Mouse (Mus musculus): ENCODE data around the gene Trio. TPM values are rescaled to one million over a fixed set of nuclear protein-coding genes. Genes with fewer than 3 reads are reported as not detected.

Gene Trio
- polyA plus RNA-seq, 1 experiment from 2014 or later = 45.4 TPM

- Histone ChIP-seq H3K27me3 (ENCODE audit: control insufficient read depth, insufficient read depth, low read length) (no peaks in the 10 kb centered on the region), H3K4me2 (ENCODE audit: low read depth, low read length) (no peak overlapping the region), H3K4me1 (ENCODE audit: control insufficient read depth, insufficient read depth, low read length) (no peaks in the 10 kb centered on the region), H3K9ac (replicated peaks; ENCODE audit: low read length) (no peak overlapping the region), H3K4me3 (ENCODE audit: low read depth, low read length) (no peak overlapping the region), H3K9me3 (replicated peaks; ENCODE audit: control insufficient read depth, low read length) (no peaks in the 10 kb centered on the region), H3K27ac (replicated peaks; ENCODE audit: low read depth, low read length) (no peak overlapping the region), H3K36me3 (replicated peaks; ENCODE audit: control insufficient read depth, insufficient read depth, low read depth, low read length) (no peaks in the 10 kb centered on the region)
- 79% methylated on average over 14 of the region's 14 CpGs for whole genome bisulfite sequencing
- no peak for ATAC-seq (replicated peaks; ENCODE audit: insufficient number of reproducible peaks, low FRiP score, low TSS enrichment, low read depth)
- DNase-seq (ENCODE audit: low spot score) = no peak
Observed at GRCm38 (mm10) chr15:27967128-27967876, 58.3 kb downstream of the Trio start.

GRCm38 (mm10) chr15:27964877-27965276 lies 60.8 kb downstream of the Trio start:
- no peaks in the 10 kb centered on the region for H3K9me3 ChIP-seq (replicated peaks; ENCODE audit: control insufficient read depth, low read length)
- H3K4me2 ChIP-seq (ENCODE audit: low read depth, low read length) = no peak overlapping the region
- H3K36me3 ChIP-seq (replicated peaks; ENCODE audit: control insufficient read depth, insufficient read depth, low read depth, low read length) = no peaks in the 10 kb centered on the region
- H3K9ac ChIP-seq (replicated peaks; ENCODE audit: low read length) = no peak overlapping the region
- no peak overlapping the region for H3K27ac ChIP-seq (replicated peaks; ENCODE audit: low read depth, low read length)
- no peaks in the 10 kb centered on the region for H3K27me3 ChIP-seq (ENCODE audit: control insufficient read depth, insufficient read depth, low read length)
- 81% methylated on average over 6 of the region's 6 CpGs for WGBS
- no peak for ATAC-seq (replicated peaks; ENCODE audit: insufficient number of reproducible peaks, low FRiP score, low TSS enrichment, low read depth)
- no peak for DNase-seq (ENCODE audit: low spot score)
- peaks cover 4% of the 10 kb centered on the region for H3K4me1 ChIP-seq (ENCODE audit: control insufficient read depth, insufficient read depth, low read length)
- no peak overlapping the region for H3K4me3 ChIP-seq (ENCODE audit: low read depth, low read length)

GRCm38 (mm10) chr15:27963506-27963905 lies 62.1 kb downstream of the Trio start:
- peaks cover 4% of the 10 kb centered on the region for H3K4me1 ChIP-seq (ENCODE audit: control insufficient read depth, insufficient read depth, low read length)
- ATAC-seq (replicated peaks; ENCODE audit: insufficient number of reproducible peaks, low FRiP score, low TSS enrichment, low read depth) = no peak
- H3K4me2 ChIP-seq (ENCODE audit: low read depth, low read length) = no peak overlapping the region
- WGBS = 92% methylated on average over 2 of the region's 2 CpGs
- H3K9ac ChIP-seq (replicated peaks; ENCODE audit: low read length) = no peak overlapping the region
- H3K4me3 ChIP-seq (ENCODE audit: low read depth, low read length) = no peak overlapping the region
- no peaks in the 10 kb centered on the region for H3K27me3 ChIP-seq (ENCODE audit: control insufficient read depth, insufficient read depth, low read length)
- DNase-seq (ENCODE audit: low spot score) = no peak
- H3K36me3 ChIP-seq (replicated peaks; ENCODE audit: control insufficient read depth, insufficient read depth, low read depth, low read length) = no peaks in the 10 kb centered on the region
- no peaks in the 10 kb centered on the region for H3K9me3 ChIP-seq (replicated peaks; ENCODE audit: control insufficient read depth, low read length)
- no peak overlapping the region for H3K27ac ChIP-seq (replicated peaks; ENCODE audit: low read depth, low read length)

GRCm38 (mm10) chr15:27960642-27961041 lies 65.0 kb downstream of the Trio start:
- DNase-seq (ENCODE audit: low spot score) (peak; percentile 21), ATAC-seq (replicated peaks; ENCODE audit: insufficient number of reproducible peaks, low FRiP score, low TSS enrichment, low read depth) (no peak)
- Histone ChIP-seq H3K4me3 (ENCODE audit: low read depth, low read length) (no peak overlapping the region), H3K27me3 (ENCODE audit: control insufficient read depth, insufficient read depth, low read length) (no peaks in the 10 kb centered on the region), H3K9me3 (replicated peaks; ENCODE audit: control insufficient read depth, low read length) (no peaks in the 10 kb centered on the region), H3K4me1 (ENCODE audit: control insufficient read depth, insufficient read depth, low read length) (peaks cover 4% of the 10 kb centered on the region), H3K4me2 (ENCODE audit: low read depth, low read length) (no peak overlapping the region), H3K27ac (replicated peaks; ENCODE audit: low read depth, low read length) (no peak overlapping the region), H3K36me3 (replicated peaks; ENCODE audit: control insufficient read depth, insufficient read depth, low read depth, low read length) (no peaks in the 10 kb centered on the region), H3K9ac (replicated peaks; ENCODE audit: low read length) (no peak overlapping the region)
- WGBS = 69% methylated on average over 9 of the region's 9 CpGs

- Histone ChIP-seq H3K9me3 (replicated peaks; ENCODE audit: control insufficient read depth, low read length) (no peaks in the 10 kb centered on the region), H3K27ac (replicated peaks; ENCODE audit: low read depth, low read length) (no peak overlapping the region), H3K4me2 (ENCODE audit: low read depth, low read length) (no peak overlapping the region), H3K27me3 (ENCODE audit: control insufficient read depth, insufficient read depth, low read length) (no peaks in the 10 kb centered on the region), H3K4me3 (ENCODE audit: low read depth, low read length) (no peak overlapping the region), H3K9ac (replicated peaks; ENCODE audit: low read length) (no peak overlapping the region), H3K36me3 (replicated peaks; ENCODE audit: control insufficient read depth, insufficient read depth, low read depth, low read length) (no peaks in the 10 kb centered on the region), H3K4me1 (ENCODE audit: control insufficient read depth, insufficient read depth, low read length) (peaks cover 4% of the 10 kb centered on the region)
- DNase-seq (ENCODE audit: low spot score) (no peak), ATAC-seq (replicated peaks; ENCODE audit: insufficient number of reproducible peaks, low FRiP score, low TSS enrichment, low read depth) (no peak)
- 85% methylated on average over 9 of the region's 9 CpGs for WGBS
Observed at GRCm38 (mm10) chr15:27957867-27958266, 67.8 kb downstream of the Trio start.

- Histone ChIP-seq H3K4me1 (ENCODE audit: control insufficient read depth, insufficient read depth, low read length) (no peaks in the 10 kb centered on the region), H3K27ac (replicated peaks; ENCODE audit: low read depth, low read length) (no peak overlapping the region), H3K9ac (replicated peaks; ENCODE audit: low read length) (no peak overlapping the region), H3K36me3 (replicated peaks; ENCODE audit: control insufficient read depth, insufficient read depth, low read depth, low read length) (no peaks in the 10 kb centered on the region), H3K27me3 (ENCODE audit: control insufficient read depth, insufficient read depth, low read length) (no peaks in the 10 kb centered on the region), H3K4me3 (ENCODE audit: low read depth, low read length) (no peak overlapping the region), H3K4me2 (ENCODE audit: low read depth, low read length) (no peak overlapping the region), H3K9me3 (replicated peaks; ENCODE audit: control insufficient read depth, low read length) (no peaks in the 10 kb centered on the region)
- 49% methylated on average over 11 of the region's 11 CpGs for WGBS
- DNase-seq (ENCODE audit: low spot score) = no peak
- ATAC-seq (replicated peaks; ENCODE audit: insufficient number of reproducible peaks, low FRiP score, low TSS enrichment, low read depth) = no peak
Observed at GRCm38 (mm10) chr15:27955614-27956013, 70.0 kb downstream of the Trio start.

- no peak for DNase-seq (ENCODE audit: low spot score)
- ATAC-seq (replicated peaks; ENCODE audit: insufficient number of reproducible peaks, low FRiP score, low TSS enrichment, low read depth) = no peak
- Histone ChIP-seq H3K9me3 (replicated peaks; ENCODE audit: control insufficient read depth, low read length) (no peaks in the 10 kb centered on the region), H3K4me1 (ENCODE audit: control insufficient read depth, insufficient read depth, low read length) (no peaks in the 10 kb centered on the region), H3K9ac (replicated peaks; ENCODE audit: low read length) (no peak overlapping the region), H3K27me3 (ENCODE audit: control insufficient read depth, insufficient read depth, low read length) (no peaks in the 10 kb centered on the region), H3K4me2 (ENCODE audit: low read depth, low read length) (no peak overlapping the region), H3K36me3 (replicated peaks; ENCODE audit: control insufficient read depth, insufficient read depth, low read depth, low read length) (no peaks in the 10 kb centered on the region), H3K4me3 (ENCODE audit: low read depth, low read length) (no peak overlapping the region), H3K27ac (replicated peaks; ENCODE audit: low read depth, low read length) (no peak overlapping the region)
- 88% methylated on average over 5 of the region's 5 CpGs for WGBS
Observed at GRCm38 (mm10) chr15:27954356-27954755, 71.3 kb downstream of the Trio start.

GRCm38 (mm10) chr15:27953570-27953969 lies 72.1 kb downstream of the Trio start:
- no peak overlapping the region for H3K27ac ChIP-seq (replicated peaks; ENCODE audit: low read depth, low read length)
- 54% methylated on average over 3 of the region's 3 CpGs for WGBS
- no peaks in the 10 kb centered on the region for H3K9me3 ChIP-seq (replicated peaks; ENCODE audit: control insufficient read depth, low read length)
- H3K27me3 ChIP-seq (ENCODE audit: control insufficient read depth, insufficient read depth, low read length) = no peaks in the 10 kb centered on the region
- ATAC-seq (replicated peaks; ENCODE audit: insufficient number of reproducible peaks, low FRiP score, low TSS enrichment, low read depth) (no peak), DNase-seq (ENCODE audit: low spot score) (no peak)
- H3K4me3 ChIP-seq (ENCODE audit: low read depth, low read length) = no peak overlapping the region
- no peak overlapping the region for H3K4me2 ChIP-seq (ENCODE audit: low read depth, low read length)
- no peaks in the 10 kb centered on the region for H3K4me1 ChIP-seq (ENCODE audit: control insufficient read depth, insufficient read depth, low read length)
- H3K9ac ChIP-seq (replicated peaks; ENCODE audit: low read length) = no peak overlapping the region
- H3K36me3 ChIP-seq (replicated peaks; ENCODE audit: control insufficient read depth, insufficient read depth, low read depth, low read length) = no peaks in the 10 kb centered on the region
